Mouse (Mus musculus) ES-E14 (cell line): Measurements from ENCODE around the gene H1fx. TPM values are rescaled to one million over a fixed set of nuclear protein-coding genes. Genes with fewer than 3 reads are reported as not detected.

Experiments
- DNase-seq: peaks from one replicate; pipeline ENCODE4 v3.0.0-alpha.2; 2013; ENCODE audit warnings: low read depth, low spot score
- H3K27ac ChIP-seq: 2 replicates; pipeline ENCODE4 v1.5.1; 2012; ENCODE audit warnings: low read depth, mild to moderate bottlenecking, low read length, moderate library complexity, mixed read lengths; ENCODE audit not compliant: poor library complexity, insufficient read depth, severe bottlenecking
- H3K36me3 ChIP-seq: 2 replicates; pipeline ENCODE4 v1.6.1; 2012; ENCODE audit warnings: mild to moderate bottlenecking, low read length, moderate library complexity, mixed read lengths; ENCODE audit not compliant: control insufficient read depth, poor library complexity, insufficient read depth, severe bottlenecking
- H3K4me1 ChIP-seq, 2 experiments: fragments of 150-350 bp in 1 of 2; sonication (generic) in 1 of 2; 2 replicates each; pipeline ENCODE4 v1.6.1; 2012; ENCODE audit warnings: low read length in 2 of 2, mild to moderate bottlenecking in 1 of 2, mixed read lengths in 1 of 2; ENCODE audit not compliant: control insufficient read depth in 2 of 2, insufficient read depth in 2 of 2, poor library complexity in 1 of 2
- H3K4me3 ChIP-seq, 2 experiments: fragments of 150-350 bp in 1 of 2; sonication (generic) in 1 of 2; 2 replicates each; pipeline ENCODE4 v1.5.1; 2012; ENCODE audit warnings: low read length in 2 of 2, low read depth in 1 of 2, mild to moderate bottlenecking in 1 of 2, mixed read lengths in 1 of 2; ENCODE audit not compliant: insufficient read depth in 1 of 2, poor library complexity in 1 of 2, severe bottlenecking in 1 of 2
- H3K9ac ChIP-seq: 2 replicates; pipeline ENCODE4 v1.6.1; 2012; ENCODE audit warnings: low read depth, mild to moderate bottlenecking, low read length, mixed read lengths; ENCODE audit not compliant: poor library complexity, insufficient read depth, severe bottlenecking
- H3K9me3 ChIP-seq: fragments of 150-350 bp; sonication (generic); 2 replicates; pipeline ENCODE4 v1.6.1; 2012; ENCODE audit warnings: low read depth, mild to moderate bottlenecking, low read length; ENCODE audit not compliant: control insufficient read depth, insufficient read depth
- CHD2 ChIP-seq: IDR thresholded peaks from 2 replicates; pipeline ENCODE4 v1.6.1; 2014; ENCODE audit warnings: mild to moderate bottlenecking, low read depth, low read length, inconsistent platforms
- HCFC1 ChIP-seq: IDR thresholded peaks from 2 replicates; pipeline ENCODE4 v1.6.1; 2012; ENCODE audit warnings: low read length, inconsistent platforms, borderline replicate concordance; ENCODE audit not compliant: insufficient read depth
- MAFK ChIP-seq: IDR thresholded peaks from 2 replicates; pipeline ENCODE4 v1.6.1; 2014; ENCODE audit warnings: mild to moderate bottlenecking, low read depth, low read length, inconsistent platforms; ENCODE audit not compliant: insufficient read depth
- ZC3H11A ChIP-seq: IDR thresholded peaks from 2 replicates; pipeline ENCODE4 v1.6.1; 2012; ENCODE audit warnings: low read depth, mild to moderate bottlenecking, inconsistent platforms, low read length, borderline replicate concordance
- ZNF384 ChIP-seq: IDR thresholded peaks from 2 replicates; pipeline ENCODE4 v1.6.1; 2012; ENCODE audit warnings: low read depth, low read length, inconsistent platforms
- in situ Hi-C, 2 experiments: fragments of 600-800 bp; cut with MboI; formaldehyde crosslinking; loops; one replicate each; pipeline ENCODE4 v1.15.1; 2025; ENCODE audit warnings: low sequenced_read_pairs in 2 of 2, inconsistent platforms in 1 of 2; ENCODE audit not compliant: unreplicated experiment in 2 of 2
- total RNA-seq: library from RNA; depleted of rRNA; stranded (reverse); fragments of 300-350 nt; gene quantifications from 2 replicates; pipeline ENCODE4 v1.2.3, GENCODE M21; 2012

Gene H1fx
- total RNA-seq, 1 experiment: 14.0 TPM

GRCm38 (mm10) chr6:87996606-87997005, 15.2 kb upstream of the H1fx start:
- H3K27ac ChIP-seq: no peak overlapping the region

GRCm38 (mm10) chr6:87995519-87995918, 14.1 kb upstream of the H1fx start:
- Histone ChIP-seq H3K9me3 (no peaks in the 10 kb centered on the region), H3K36me3 (peaks cover 10% of the 10 kb centered on the region), H3K27ac (no peak overlapping the region), H3K4me1 (peaks cover 3 to 11% of the 10 kb centered on the region in 2 experiments; a peak in 3 of 4 replicates), H3K4me3 (no peak overlapping the region), H3K9ac (no peak overlapping the region)
- TF ChIP-seq HCFC1 (no peak), CHD2 (no peak), ZNF384 (no peak), ZC3H11A (no peak), MAFK (no peak)
- no peak for DNase-seq
- in situ Hi-C loops: no loop called here

More at GRCm38 (mm10) chr6:87996606-87997005, 15.2 kb upstream of the H1fx start:
- TF ChIP-seq HCFC1 (no peak), ZC3H11A (no peak), MAFK (no peak), CHD2 (no peak), ZNF384 (no peak)
- Histone ChIP-seq H3K4me1 (peaks cover 3 to 11% of the 10 kb centered on the region in 2 experiments; a peak in 3 of 4 replicates), H3K36me3 (peaks cover 14% of the 10 kb centered on the region), H3K9ac (no peak overlapping the region), H3K4me3 (no peak overlapping the region), H3K9me3 (no peaks in the 10 kb centered on the region)
- no peak for DNase-seq
- in situ Hi-C loops: no loop called here

- Histone ChIP-seq H3K36me3 (peaks cover 4% of the 10 kb centered on the region; the same call in 1 of the 2 replicates), H3K4me1 (peaks cover 3 to 14% of the 10 kb centered on the region in 2 experiments; a peak in 3 of 4 replicates), H3K27ac (peak overlapping the region; percentile 45), H3K9me3 (no peaks in the 10 kb centered on the region), H3K9ac (peak overlapping the region; percentile 60), H3K4me3 (peak overlapping the region; percentile 40 to 45; a peak in 3 of 4 replicates)
- TF ChIP-seq CHD2: no peak
- TF ChIP-seq ZNF384: no peak
- TF ChIP-seq ZC3H11A: no peak
- TF ChIP-seq HCFC1: no peak
- peak; percentile 80 for DNase-seq
- in situ Hi-C loops: no loop called here
Observed at GRCm38 (mm10) chr6:87993790-87994571, 12.5 kb upstream of the H1fx start.

- TF ChIP-seq ZC3H11A (no peak), ZNF384 (no peak), CHD2 (no peak), MAFK (no peak), HCFC1 (no peak)
- no peak for DNase-seq
- in situ Hi-C loops: no loop called here
- Histone ChIP-seq H3K4me3 (no peak overlapping the region), H3K4me1 (peaks cover 3 to 14% of the 10 kb centered on the region in 2 experiments; a peak in 3 of 4 replicates), H3K9me3 (no peaks in the 10 kb centered on the region), H3K27ac (no peak overlapping the region), H3K36me3 (peaks cover 4% of the 10 kb centered on the region; the same call in 1 of the 2 replicates), H3K9ac (no peak overlapping the region; the same call in 1 of the 2 replicates)
Observed at GRCm38 (mm10) chr6:87992733-87993132, 11.3 kb upstream of the H1fx start.

GRCm38 (mm10) chr6:87991886-87992285, 10.4 kb upstream of the H1fx start:
- no peak overlapping the region for H3K27ac ChIP-seq
- H3K36me3 ChIP-seq: peaks cover 4% of the 10 kb centered on the region; the same call in 1 of the 2 replicates
- TF ChIP-seq HCFC1: no peak
- H3K4me1 ChIP-seq: peaks cover 3 to 14% of the 10 kb centered on the region in 2 experiments; a peak in 3 of 4 replicates
- H3K9ac ChIP-seq: no peak overlapping the region
- no peak for DNase-seq
- in situ Hi-C loops: no loop called here
- H3K9me3 ChIP-seq: no peaks in the 10 kb centered on the region
- no peak overlapping the region for H3K4me3 ChIP-seq
